Mouse (Mus musculus): ENCODE results near the gene AL732309.1. TPM values are rescaled to one million over a fixed set of nuclear protein-coding genes. Genes with fewer than 3 reads are reported as not detected.

AL732309.1 gene
- total RNA-seq, 2 experiments from 2014 or later = 4.9 to 15.3 TPM

Other genes with a start within 250 kb of the AL732309.1 start
Only the 30 nearest of the 32 such genes appear.
- 17.1 and 34.5 TPM in 2 replicates for gene Nsmf, start 192.5 kb downstream of the AL732309.1 start, total RNA-seq (2014; fragmentation: Nextera tagmentation)
- gene Nsmf, start 192.5 kb downstream of the AL732309.1 start, total RNA-seq (2017) = 5.9 and 21.1 TPM in 2 replicates
- gene Entpd8, start 166.6 kb downstream of the AL732309.1 start, total RNA-seq (2014; fragmentation: Nextera tagmentation) = not detected in 2 replicates
- gene Entpd8, start 166.6 kb downstream of the AL732309.1 start, total RNA-seq (2017) = not detected in 2 replicates
- gene Noxa1, start 151.7 kb downstream of the AL732309.1 start, total RNA-seq (2014; fragmentation: Nextera tagmentation) = not detected in 2 replicates
- gene Noxa1, start 151.7 kb downstream of the AL732309.1 start, total RNA-seq (2017) = 1.1 TPM in 1 of 2 replicates, not detected in the other
- gene Nrarp, start 66.1 kb downstream of the AL732309.1 start, total RNA-seq (2014; fragmentation: Nextera tagmentation) = 3.5 and 4.6 TPM in 2 replicates
- gene Nrarp, start 66.1 kb downstream of the AL732309.1 start, total RNA-seq (2017) = 1.3 and 2.4 TPM in 2 replicates
- gene Tor4a, start 50.0 kb downstream of the AL732309.1 start, total RNA-seq (2014; fragmentation: Nextera tagmentation) = 12.6 and 13.0 TPM in 2 replicates
- gene Tor4a, start 50.0 kb downstream of the AL732309.1 start, total RNA-seq (2017) = 8.0 and 11.8 TPM in 2 replicates
- gene Nelfb, start 35.4 kb downstream of the AL732309.1 start, total RNA-seq (2014; fragmentation: Nextera tagmentation) = 50.8 and 67.6 TPM in 2 replicates
- gene Nelfb, start 35.4 kb downstream of the AL732309.1 start, total RNA-seq (2017) = 26.4 and 28.2 TPM in 2 replicates
- gene Stpg3, start 32.2 kb downstream of the AL732309.1 start, total RNA-seq (2014; fragmentation: Nextera tagmentation) = not detected in 2 replicates
- gene Stpg3, start 32.2 kb downstream of the AL732309.1 start, total RNA-seq (2017) = 3.2 TPM in 1 of 2 replicates, not detected in the other
- gene Fam166a, start 28.1 kb downstream of the AL732309.1 start, total RNA-seq (2014; fragmentation: Nextera tagmentation) = not detected in 2 replicates
- gene Fam166a, start 28.1 kb downstream of the AL732309.1 start, total RNA-seq (2017) = not detected in 2 replicates
- gene Tubb4b, start 22.2 kb downstream of the AL732309.1 start, total RNA-seq (2014; fragmentation: Nextera tagmentation) = 712 and 769 TPM in 2 replicates
- 718 and 785 TPM in 2 replicates for gene Tubb4b, start 22.2 kb downstream of the AL732309.1 start, total RNA-seq (2017)
- not detected in 2 replicates for gene Slc34a3, start 12.5 kb downstream of the AL732309.1 start, total RNA-seq (2014; fragmentation: Nextera tagmentation)
- gene Slc34a3, start 12.5 kb downstream of the AL732309.1 start, total RNA-seq (2017) = not detected in 2 replicates
- gene Rnf224, start 10.1 kb downstream of the AL732309.1 start, total RNA-seq (2014; fragmentation: Nextera tagmentation) = not detected in 2 replicates
- gene Rnf224, start 10.1 kb downstream of the AL732309.1 start, total RNA-seq (2017) = not detected in 2 replicates
- 1.6 and 10.2 TPM in 2 replicates for gene Rnf208, start 4.6 kb downstream of the AL732309.1 start, total RNA-seq (2014; fragmentation: Nextera tagmentation)
- gene Rnf208, start 4.6 kb downstream of the AL732309.1 start, total RNA-seq (2017) = 0.72 TPM in 1 of 2 replicates, not detected in the other
- not detected in 2 replicates for gene Cysrt1, start 4.4 kb downstream of the AL732309.1 start, total RNA-seq (2014; fragmentation: Nextera tagmentation)
- not detected in 2 replicates for gene Cysrt1, start 4.4 kb downstream of the AL732309.1 start, total RNA-seq (2017)
- 14.3 and 19.6 TPM in 2 replicates for gene Tmem203, start 8.6 kb upstream of the AL732309.1 start, total RNA-seq (2014; fragmentation: Nextera tagmentation)
- gene Tmem203, start 8.6 kb upstream of the AL732309.1 start, total RNA-seq (2017) = 4.3 and 9.1 TPM in 2 replicates
- gene Tprn, start 15.8 kb upstream of the AL732309.1 start, total RNA-seq (2014; fragmentation: Nextera tagmentation) = 17.5 and 27.4 TPM in 2 replicates
- gene Tprn, start 15.8 kb upstream of the AL732309.1 start, total RNA-seq (2017) = 9.8 and 15.0 TPM in 2 replicates
- 183 and 205 TPM in 2 replicates for gene Ssna1, start 25.6 kb upstream of the AL732309.1 start, total RNA-seq (2014; fragmentation: Nextera tagmentation)
- gene Ssna1, start 25.6 kb upstream of the AL732309.1 start, total RNA-seq (2017) = 81.8 and 104 TPM in 2 replicates
- gene Anapc2, start 25.6 kb upstream of the AL732309.1 start, total RNA-seq (2014; fragmentation: Nextera tagmentation) = 52.0 and 56.6 TPM in 2 replicates
- gene Anapc2, start 25.6 kb upstream of the AL732309.1 start, total RNA-seq (2017) = 31.3 and 39.0 TPM in 2 replicates
- gene Tmem210, start 41.3 kb upstream of the AL732309.1 start, total RNA-seq (2014; fragmentation: Nextera tagmentation) = not detected in 2 replicates
- not detected in 2 replicates for gene Tmem210, start 41.3 kb upstream of the AL732309.1 start, total RNA-seq (2017)
- gene Lrrc26, start 43.1 kb upstream of the AL732309.1 start, total RNA-seq (2014; fragmentation: Nextera tagmentation) = not detected in 2 replicates
- gene Lrrc26, start 43.1 kb upstream of the AL732309.1 start, total RNA-seq (2017) = not detected in 2 replicates
- not detected in 2 replicates for gene Grin1, start 72.3 kb upstream of the AL732309.1 start, total RNA-seq (2014; fragmentation: Nextera tagmentation)
- not detected in 2 replicates for gene Grin1, start 72.3 kb upstream of the AL732309.1 start, total RNA-seq (2017)
- 37.1 and 38.9 TPM in 2 replicates for gene Man1b1, start 85.5 kb upstream of the AL732309.1 start, total RNA-seq (2014; fragmentation: Nextera tagmentation)
- 31.8 and 82.7 TPM in 2 replicates for gene Man1b1, start 85.5 kb upstream of the AL732309.1 start, total RNA-seq (2017)
- gene Dpp7, start 109.5 kb upstream of the AL732309.1 start, total RNA-seq (2014; fragmentation: Nextera tagmentation) = 9.5 and 16.6 TPM in 2 replicates
- 22.0 and 59.0 TPM in 2 replicates for gene Dpp7, start 109.5 kb upstream of the AL732309.1 start, total RNA-seq (2017)
- 9.7 and 12.7 TPM in 2 replicates for gene Uap1l1, start 118.8 kb upstream of the AL732309.1 start, total RNA-seq (2014; fragmentation: Nextera tagmentation)
- 2.0 and 2.5 TPM in 2 replicates for gene Uap1l1, start 118.8 kb upstream of the AL732309.1 start, total RNA-seq (2017)
- gene Sapcd2, start 125.5 kb upstream of the AL732309.1 start, total RNA-seq (2014; fragmentation: Nextera tagmentation) = 18.4 and 19.0 TPM in 2 replicates
- gene Sapcd2, start 125.5 kb upstream of the AL732309.1 start, total RNA-seq (2017) = 4.9 and 7.1 TPM in 2 replicates
- gene Entpd2, start 149.0 kb upstream of the AL732309.1 start, total RNA-seq (2014; fragmentation: Nextera tagmentation) = not detected in 2 replicates
- gene Entpd2, start 149.0 kb upstream of the AL732309.1 start, total RNA-seq (2017) = not detected in 2 replicates
- not detected in 2 replicates for gene Npdc1, start 152.5 kb upstream of the AL732309.1 start, total RNA-seq (2014; fragmentation: Nextera tagmentation)
- not detected in 2 replicates for gene Npdc1, start 152.5 kb upstream of the AL732309.1 start, total RNA-seq (2017)
- 3.4 and 6.3 TPM in 2 replicates for gene Fut7, start 176.4 kb upstream of the AL732309.1 start, total RNA-seq (2014; fragmentation: Nextera tagmentation)
- 4.5 and 4.9 TPM in 2 replicates for gene Fut7, start 176.4 kb upstream of the AL732309.1 start, total RNA-seq (2017)
- gene Abca2, start 181.8 kb upstream of the AL732309.1 start, total RNA-seq (2014; fragmentation: Nextera tagmentation) = 34.7 and 38.3 TPM in 2 replicates
- gene Abca2, start 181.8 kb upstream of the AL732309.1 start, total RNA-seq (2017) = 10.8 and 13.1 TPM in 2 replicates
- not detected in 2 replicates for gene Clic3, start 210.0 kb upstream of the AL732309.1 start, total RNA-seq (2014; fragmentation: Nextera tagmentation)
- not detected in 2 replicates for gene Clic3, start 210.0 kb upstream of the AL732309.1 start, total RNA-seq (2017)
- gene Paxx, start 214.2 kb upstream of the AL732309.1 start, total RNA-seq (2014; fragmentation: Nextera tagmentation) = 34.5 and 36.3 TPM in 2 replicates
- 17.9 and 25.9 TPM in 2 replicates for gene Paxx, start 214.2 kb upstream of the AL732309.1 start, total RNA-seq (2017)